Mouse (Mus musculus) kidney, adult 2 months (tissue): ENCODE measurements at regions not wholly inside any gene's neighbourhood (a gene's known extent, or its start where the extent isn't known, plus 50 kb on each side); places are given as distances from the start of the nearest gene placed in this dataset.

Experiments
- DNase-seq: peaks from one replicate; pipeline ENCODE4 v3.0.0; 2021
- H3K27ac ChIP-seq: fragments of 200-500 bp; 2 replicates; pipeline ENCODE4 v1.5.1; 2012; ENCODE audit warnings: low read depth, low read length, control low read depth, inconsistent platforms; ENCODE audit not compliant: insufficient read depth
- H3K27me3 ChIP-seq: fragments of 200-500 bp; replicated peaks from 2 replicates; pipeline ENCODE4 v1.6.1; 2012; ENCODE audit warnings: mild to moderate bottlenecking, moderate library complexity, low read length, inconsistent platforms; ENCODE audit not compliant: control insufficient read depth, insufficient read depth
- H3K36me3 ChIP-seq: fragments of 200-500 bp; 2 replicates; pipeline ENCODE4 v1.6.1; 2012; ENCODE audit warnings: mild to moderate bottlenecking, moderate library complexity, low read length, inconsistent platforms; ENCODE audit not compliant: control insufficient read depth, insufficient read depth
- H3K4me1 ChIP-seq: fragments of 200-500 bp; 2 replicates; pipeline ENCODE4 v1.6.1; 2011; ENCODE audit warnings: low read length; ENCODE audit not compliant: control insufficient read depth, insufficient read depth
- H3K4me3 ChIP-seq: fragments of 200-500 bp; 2 replicates; pipeline ENCODE4 v1.5.1; 2011; ENCODE audit warnings: mild to moderate bottlenecking, low read depth, low read length, control low read depth; ENCODE audit not compliant: insufficient read depth
- CTCF ChIP-seq: fragments of 200-500 bp; conservative IDR thresholded peaks from 2 replicates; pipeline ENCODE4 v1.5.1; 2011; ENCODE audit warnings: low read depth, mild to moderate bottlenecking, control low read depth, low read length, moderate library complexity, mixed read lengths; ENCODE audit not compliant: insufficient read depth, insufficient read length
- POLR2A ChIP-seq: fragments of 200-500 bp; IDR thresholded peaks from one replicate; pipeline ENCODE4 v1.6.1; 2011; ENCODE audit warnings: low read depth, low read length, control low read depth
- WGBS: fragments of 180-500 bp; shearing (Covaris S2); methylation state at CpG from one replicate; pipeline ENCODE4 v1.1.7; 2018; 5-methylcytosine and 5-hydroxymethylcytosine counted together

GRCm38 (mm10) chr14:55301996-55302395, 80.2 kb downstream of the Dhrs2 start:
- 25% methylated on average over 2 of the region's 2 CpGs for WGBS
- no peaks in the 10 kb centered on the region; the same call in 1 of the 2 replicates for H3K27me3 ChIP-seq
- no peak for DNase-seq

DNA sequence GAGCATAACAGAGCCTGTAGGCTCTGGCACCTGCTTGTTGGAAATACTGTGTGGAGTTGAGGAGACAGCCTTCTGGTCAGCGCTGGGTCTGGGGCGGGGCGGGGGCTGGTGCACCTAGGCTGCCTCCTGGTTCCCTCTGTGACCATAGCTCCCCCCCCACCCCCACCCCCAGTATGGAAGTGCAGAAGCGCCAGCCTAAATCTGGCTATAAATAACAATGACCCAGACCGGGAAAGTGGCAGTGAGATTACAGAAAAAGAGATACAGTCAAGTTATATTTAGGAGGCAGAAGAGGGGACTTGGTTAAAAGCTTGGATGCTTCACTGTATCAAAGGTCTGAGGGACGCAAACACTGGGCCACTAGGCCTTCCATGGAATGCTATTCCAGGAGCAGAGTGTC, 91.8 kb downstream of the Dhrs2 start:
- no peak overlapping the region for H3K4me3 ChIP-seq
- H3K27me3 ChIP-seq = no peaks in the 10 kb centered on the region
- no peak for DNase-seq
- H3K4me1 ChIP-seq = no peaks in the 10 kb centered on the region
- H3K27ac ChIP-seq = no peak overlapping the region
- no peaks in the 10 kb centered on the region for H3K36me3 ChIP-seq
- 62% methylated on average over 6 of the region's 6 CpGs for WGBS
- TF ChIP-seq POLR2A (no peak), CTCF (no peak)

More at GRCm38 (mm10) chr14:55301996-55302395, 80.2 kb downstream of the Dhrs2 start:
- TF ChIP-seq POLR2A (no peak), CTCF (no peak)
- H3K4me3 ChIP-seq = no peak overlapping the region
- H3K27ac ChIP-seq = no peak overlapping the region
- no peaks in the 10 kb centered on the region for H3K4me1 ChIP-seq
- no peaks in the 10 kb centered on the region for H3K36me3 ChIP-seq

GRCm38 (mm10) chr14:55323897-55324296, 102.1 kb downstream of the Dhrs2 start:
- H3K4me1 ChIP-seq = no peaks in the 10 kb centered on the region
- DNase-seq = no peak
- H3K4me3 ChIP-seq = no peak overlapping the region
- no peaks in the 10 kb centered on the region for H3K27me3 ChIP-seq
- no peak overlapping the region for H3K27ac ChIP-seq
- TF ChIP-seq CTCF (no peak), POLR2A (no peak)
- H3K36me3 ChIP-seq = no peaks in the 10 kb centered on the region

DNA sequence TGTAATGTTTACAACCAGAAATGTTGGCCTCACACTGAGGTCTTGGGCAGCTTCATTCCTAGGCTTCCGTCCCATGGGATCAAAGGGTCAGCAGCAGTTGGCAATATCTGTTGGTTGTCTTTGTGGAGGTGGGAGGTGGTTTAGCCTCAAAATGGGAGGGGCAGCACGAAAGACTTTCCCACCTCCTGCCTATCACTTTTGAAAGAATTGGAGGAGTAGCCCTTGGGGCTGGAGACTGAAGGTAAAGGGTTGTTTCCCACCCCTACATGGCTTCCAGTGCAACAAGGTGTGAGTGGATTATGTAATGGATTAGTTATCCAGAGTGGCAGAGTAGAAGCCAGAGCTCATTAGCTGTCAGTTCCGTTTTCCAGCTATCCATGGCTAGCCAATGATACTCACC, 102.5 kb downstream of the Dhrs2 start:
- no peak overlapping the region for H3K27ac ChIP-seq
- no peaks in the 10 kb centered on the region for H3K36me3 ChIP-seq
- TF ChIP-seq POLR2A (no peak), CTCF (no peak)
- H3K27me3 ChIP-seq = no peaks in the 10 kb centered on the region
- no peak for DNase-seq
- 46% methylated on average over 3 of the region's 3 CpGs for WGBS
- no peaks in the 10 kb centered on the region for H3K4me1 ChIP-seq
- no peak overlapping the region for H3K4me3 ChIP-seq

DNA sequence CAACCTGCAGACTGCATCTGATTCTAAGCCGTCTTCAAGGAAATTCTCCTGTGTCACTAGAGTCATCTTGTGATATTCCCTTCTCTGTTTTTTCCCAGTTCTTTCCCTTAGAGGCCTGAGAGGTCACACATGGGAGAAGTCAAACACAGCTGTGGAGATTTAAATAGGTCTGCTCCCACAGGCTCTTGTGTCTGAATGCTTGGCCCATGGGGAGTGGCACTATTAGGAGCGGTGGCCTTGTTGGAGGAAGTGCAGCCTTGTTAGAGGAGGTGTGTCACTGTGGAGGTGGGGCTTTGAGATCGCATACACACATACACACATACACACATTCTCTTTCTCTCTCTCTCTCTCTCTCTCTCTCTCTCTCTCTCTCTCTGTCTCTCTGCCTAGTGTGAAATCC, 112.0 kb downstream of the Dhrs2 start:
- Histone ChIP-seq H3K27ac (no peak overlapping the region), H3K4me3 (no peak overlapping the region), H3K4me1 (no peaks in the 10 kb centered on the region), H3K36me3 (no peaks in the 10 kb centered on the region), H3K27me3 (no peaks in the 10 kb centered on the region)
- 70% methylated on average over 3 of the region's 3 CpGs for WGBS
- DNase-seq = no peak
- TF ChIP-seq CTCF (no peak), POLR2A (no peak)

GRCm38 (mm10) chr14:55334305-55334704, 112.5 kb downstream of the Dhrs2 start:
- Histone ChIP-seq H3K4me3 (no peak overlapping the region), H3K27me3 (no peaks in the 10 kb centered on the region), H3K4me1 (no peaks in the 10 kb centered on the region), H3K27ac (no peak overlapping the region), H3K36me3 (no peaks in the 10 kb centered on the region)
- no peak for DNase-seq
- no peak for TF ChIP-seq CTCF
- TF ChIP-seq POLR2A = no peak
- 92% methylated on average over 7 of the region's 7 CpGs for WGBS

DNA sequence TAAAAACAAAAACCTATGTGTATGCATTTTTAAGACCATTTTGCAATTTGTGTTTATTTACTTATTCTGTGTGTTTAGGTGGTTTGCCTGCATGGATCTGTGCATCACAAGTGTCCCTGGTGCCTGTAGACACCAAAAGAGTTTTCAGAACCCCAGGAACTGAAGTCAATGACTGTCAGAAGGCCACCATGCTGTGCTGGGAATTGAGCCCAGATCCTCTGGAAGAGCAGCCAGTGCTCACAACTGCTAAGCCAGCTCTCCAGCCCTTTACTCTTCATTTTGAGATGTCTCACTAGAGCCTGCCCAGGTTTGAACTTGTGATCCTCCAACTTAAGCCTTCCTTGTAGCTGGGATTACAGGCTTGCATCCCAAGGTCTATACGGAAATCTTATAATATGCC, 113.8 kb downstream of the Dhrs2 start:
- no peak overlapping the region for H3K4me3 ChIP-seq
- no peaks in the 10 kb centered on the region for H3K27me3 ChIP-seq
- no peaks in the 10 kb centered on the region for H3K4me1 ChIP-seq
- H3K36me3 ChIP-seq = no peaks in the 10 kb centered on the region
- DNase-seq = no peak
- TF ChIP-seq CTCF (no peak), POLR2A (no peak)
- no peak overlapping the region for H3K27ac ChIP-seq
- WGBS = 84% methylated on average over 1 of the region's 1 CpGs
